Mouse (Mus musculus) midbrain, embryonic 16.5 days (tissue): ENCODE data around the gene Gata5. TPM values are rescaled to one million over a fixed set of nuclear protein-coding genes. Genes with fewer than 3 reads are reported as not detected.
A peak's percentile ranks its signal among the peaks of the same experiment; 100 is the strongest.

Experiments used
- ATAC-seq: fragments of 200-750 bp; cut with Nextera tagmentation; 2 replicates; pipeline ENCODE4 v1.8.0; 2017; ENCODE audit warnings: moderate TSS enrichment
- H3K27ac ChIP-seq: fragments of 300-500 bp; sonication (generic); 2 replicates; pipeline ENCODE4 v1.5.1; 2014; ENCODE audit warnings: mild to moderate bottlenecking, low read length, mixed read lengths
- H3K27me3 ChIP-seq: fragments of 300-500 bp; sonication (generic); 2 replicates; pipeline ENCODE4 v1.6.1; 2014; ENCODE audit warnings: low read depth, low read length, mixed read lengths; ENCODE audit not compliant: control insufficient read depth, insufficient read depth
- H3K36me3 ChIP-seq: fragments of 300-500 bp; sonication (generic); 2 replicates; pipeline ENCODE4 v1.6.1; 2014; ENCODE audit warnings: mild to moderate bottlenecking, low read length, moderate library complexity, mixed read lengths; ENCODE audit not compliant: control insufficient read depth, insufficient read depth
- H3K4me1 ChIP-seq: fragments of 300-500 bp; sonication (generic); 2 replicates; pipeline ENCODE4 v1.6.1; 2014; ENCODE audit warnings: mild to moderate bottlenecking, low read length, mixed read lengths; ENCODE audit not compliant: control insufficient read depth, insufficient read depth
- H3K4me2 ChIP-seq: fragments of 300-500 bp; sonication (generic); 2 replicates; pipeline ENCODE4 v1.6.1; 2014; ENCODE audit warnings: mild to moderate bottlenecking, low read length, mixed read lengths
- H3K4me3 ChIP-seq: fragments of 300-500 bp; sonication (generic); 2 replicates; pipeline ENCODE4 v1.5.1; 2014; ENCODE audit warnings: low read depth, mild to moderate bottlenecking, low read length, moderate library complexity, mixed read lengths
- H3K9ac ChIP-seq: fragments of 300-500 bp; sonication (generic); 2 replicates; pipeline ENCODE4 v1.6.1; 2014; ENCODE audit warnings: low read depth, low read length, mixed read lengths
- H3K9me3 ChIP-seq: fragments of 300-500 bp; sonication (generic); replicated peaks from 2 replicates; pipeline ENCODE4 v1.6.1; 2014; ENCODE audit warnings: mild to moderate bottlenecking, low read length, mixed read lengths; ENCODE audit not compliant: control insufficient read depth, poor library complexity, severe bottlenecking
- WGBS: fragments of 180-500 bp; shearing (Covaris S2); extraction: QIAGEN DNeasy Blood & Tissue Kit; methylation state at CpG from one replicate; pipeline ENCODE4 v1.1.7; 2014; 5-methylcytosine and 5-hydroxymethylcytosine counted together
- polyA plus RNA-seq: library from polyadenylated mRNA; unstranded; fragments of >200 nt; fragmentation: Nextera tagmentation; extraction: Ambion mirVana; gene quantifications from 2 replicates; pipeline ENCODE4 v1.2.1, GENCODE M21; 2015

Gene Gata5
- polyA plus RNA-seq, 1 experiment from 2014 or later = not detected

DNA sequence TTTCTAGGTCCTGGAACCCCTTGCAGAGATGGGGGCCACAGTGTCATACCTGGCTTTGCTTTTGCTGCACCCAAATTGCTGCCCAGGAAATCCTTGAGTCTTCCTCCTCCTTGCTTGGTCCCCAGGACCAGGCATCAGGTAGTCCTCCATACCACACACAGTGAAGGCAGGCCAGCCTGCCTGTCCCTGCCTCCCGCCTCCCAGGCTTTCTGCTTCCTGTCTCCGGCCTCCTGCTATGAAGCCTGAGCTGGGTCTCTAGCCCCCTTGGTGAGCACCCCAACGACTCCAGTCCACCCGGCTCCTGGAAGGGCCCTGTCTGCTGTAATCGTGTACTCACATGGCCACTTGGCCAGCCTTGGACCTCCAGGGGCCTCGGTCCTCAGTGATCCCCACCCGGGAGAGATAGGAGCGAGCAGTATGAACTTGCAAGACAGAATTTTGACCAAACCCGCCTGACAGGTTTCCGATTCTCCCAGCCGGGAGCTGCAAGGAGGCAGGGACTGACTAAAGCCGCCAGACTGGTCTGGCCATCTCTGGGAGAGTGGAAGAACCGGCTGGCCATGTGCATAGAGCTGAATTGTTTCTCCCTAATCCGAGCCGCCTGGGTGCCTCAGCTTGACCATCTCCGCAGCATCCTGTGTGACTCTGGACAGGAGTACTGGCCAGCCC lies 44.9 kb downstream of the Gata5 start, which contains the start of gene Rbbp8nl:
Gene Rbbp8nl, minus strand, starts transcription at position 440 of the 669 bp plus-strand sequence.
- Histone ChIP-seq H3K9me3 (no peaks in the 10 kb centered on the region), H3K4me3 (no peak within 1 kb of the TSS), H3K27ac (no peak within 1 kb of the TSS), H3K27me3 (no peaks in the 10 kb centered on the region), H3K4me1 (no peaks in the 10 kb centered on the region), H3K9ac (no peak within 1 kb of the TSS), H3K4me2 (no peak within 1 kb of the TSS), H3K36me3 (no peaks in the 10 kb centered on the region)
- WGBS = 42% methylated on average over 16 of the region's 16 CpGs
- ATAC-seq = no peak

DNA sequence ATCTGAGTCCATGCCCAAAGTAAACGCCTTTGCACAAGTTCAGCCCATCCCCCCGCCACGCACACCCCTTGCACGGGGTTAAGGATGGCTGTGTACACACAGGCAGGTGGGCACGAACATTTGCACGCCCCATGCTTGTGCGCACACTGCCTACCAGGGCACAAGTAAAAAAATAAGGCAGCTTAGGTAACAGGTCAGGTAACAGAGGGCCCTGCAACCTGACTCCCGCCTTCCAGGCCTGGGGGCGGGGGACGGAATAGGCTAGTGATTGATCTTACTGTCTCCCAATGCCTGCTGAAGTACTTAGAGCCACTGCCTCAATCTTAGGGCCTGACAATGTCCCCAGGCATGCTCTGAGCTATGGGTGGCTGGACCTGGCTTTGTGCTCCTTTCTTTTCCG lies 45.5 kb downstream of the Gata5 start:
- Histone ChIP-seq H3K4me1 (no peaks in the 10 kb centered on the region), H3K9me3 (no peaks in the 10 kb centered on the region), H3K27me3 (no peaks in the 10 kb centered on the region), H3K27ac (no peak overlapping the region), H3K9ac (no peak overlapping the region), H3K4me2 (no peak overlapping the region), H3K4me3 (no peak overlapping the region), H3K36me3 (no peaks in the 10 kb centered on the region)
- 62% methylated on average over 11 of the region's 11 CpGs for WGBS
- ATAC-seq = no peak

- WGBS = 90% methylated on average over 8 of the region's 8 CpGs
- no peak overlapping the region for H3K4me3 ChIP-seq
- no peaks in the 10 kb centered on the region; the same call in 1 of the 2 replicates for H3K27me3 ChIP-seq
- H3K4me2 ChIP-seq = no peak overlapping the region
- no peaks in the 10 kb centered on the region for H3K4me1 ChIP-seq
- ATAC-seq = no peak
- H3K27ac ChIP-seq = no peak overlapping the region
- no peaks in the 10 kb centered on the region for H3K9me3 ChIP-seq
- no peak overlapping the region for H3K9ac ChIP-seq
- no peaks in the 10 kb centered on the region for H3K36me3 ChIP-seq
Observed at GRCm38 (mm10) chr2:180279321-180279720, 55.2 kb downstream of the Gata5 start.

DNA sequence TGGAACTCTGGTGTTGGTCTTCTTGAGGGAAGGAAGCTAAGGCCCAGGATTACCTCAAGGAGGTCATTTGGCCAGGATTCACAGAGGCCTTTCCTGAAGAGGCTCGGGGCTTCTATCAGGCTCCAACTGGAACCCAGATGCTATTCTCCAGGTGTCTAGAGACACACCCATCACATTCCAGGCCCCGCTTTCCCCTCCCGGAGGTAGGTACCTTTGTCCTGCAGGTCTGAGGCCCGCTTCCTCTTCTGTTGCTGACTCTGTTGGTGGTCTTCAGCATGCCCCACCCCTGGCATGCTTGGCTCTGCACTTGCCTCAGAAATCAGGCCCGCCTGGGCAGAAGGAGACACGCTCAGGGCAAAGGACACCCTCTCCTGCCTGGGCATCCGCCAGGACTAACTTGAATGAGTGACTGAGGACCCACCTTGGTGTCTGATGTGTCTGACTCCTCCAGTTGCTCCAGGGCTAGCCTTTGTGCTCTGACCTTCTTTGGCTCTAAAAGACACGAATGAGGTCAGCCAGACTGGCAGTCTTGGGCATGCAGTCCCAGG lies 56.7 kb downstream of the Gata5 start:
- Histone ChIP-seq H3K27me3 (no peaks in the 10 kb centered on the region; the same call in 1 of the 2 replicates), H3K9me3 (no peaks in the 10 kb centered on the region), H3K4me1 (peaks cover 2% of the 10 kb centered on the region; the same call in 1 of the 2 replicates), H3K4me2 (no peak overlapping the region), H3K4me3 (no peak overlapping the region), H3K36me3 (no peaks in the 10 kb centered on the region), H3K9ac (no peak overlapping the region), H3K27ac (no peak overlapping the region)
- ATAC-seq = no peak
- WGBS = 69% methylated on average over 8 of the region's 8 CpGs

- Histone ChIP-seq H3K36me3 (no peaks in the 10 kb centered on the region), H3K9me3 (no peaks in the 10 kb centered on the region), H3K4me2 (no peak overlapping the region), H3K4me3 (no peak overlapping the region), H3K4me1 (peaks cover 10% of the 10 kb centered on the region), H3K27me3 (no peaks in the 10 kb centered on the region; the same call in 1 of the 2 replicates), H3K9ac (no peak overlapping the region), H3K27ac (no peak overlapping the region)
- ATAC-seq = no peak
- WGBS = 75% methylated on average over 8 of the region's 8 CpGs
Observed at GRCm38 (mm10) chr2:180276851-180277259, 57.6 kb downstream of the Gata5 start.

DNA sequence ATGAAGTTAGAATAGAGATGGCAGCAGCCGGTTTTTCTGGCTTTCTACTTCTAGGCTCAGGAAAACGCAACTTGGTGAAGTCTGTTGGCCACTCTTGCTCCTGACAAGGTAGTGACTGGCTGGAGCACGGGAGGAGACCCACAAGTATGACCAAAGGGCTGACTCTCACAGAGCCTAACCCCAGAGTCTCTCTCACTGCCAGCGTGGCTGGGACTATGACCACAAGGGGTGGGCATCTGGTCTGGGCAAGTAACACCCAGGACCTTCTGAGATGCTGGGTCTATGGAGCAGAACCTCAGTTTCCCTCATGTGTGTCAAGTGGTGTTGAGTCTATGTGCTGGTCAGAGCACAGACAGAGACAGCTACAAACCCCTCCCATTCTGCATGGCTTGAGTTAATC lies 58.1 kb downstream of the Gata5 start:
- Histone ChIP-seq H3K9ac (no peak overlapping the region), H3K27me3 (no peaks in the 10 kb centered on the region; the same call in 1 of the 2 replicates), H3K4me1 (peaks cover 15% of the 10 kb centered on the region), H3K36me3 (no peaks in the 10 kb centered on the region), H3K27ac (no peak overlapping the region), H3K4me2 (no peak overlapping the region), H3K9me3 (no peaks in the 10 kb centered on the region), H3K4me3 (no peak overlapping the region)
- ATAC-seq = no peak
- 52% methylated on average over 4 of the region's 4 CpGs for WGBS

DNA sequence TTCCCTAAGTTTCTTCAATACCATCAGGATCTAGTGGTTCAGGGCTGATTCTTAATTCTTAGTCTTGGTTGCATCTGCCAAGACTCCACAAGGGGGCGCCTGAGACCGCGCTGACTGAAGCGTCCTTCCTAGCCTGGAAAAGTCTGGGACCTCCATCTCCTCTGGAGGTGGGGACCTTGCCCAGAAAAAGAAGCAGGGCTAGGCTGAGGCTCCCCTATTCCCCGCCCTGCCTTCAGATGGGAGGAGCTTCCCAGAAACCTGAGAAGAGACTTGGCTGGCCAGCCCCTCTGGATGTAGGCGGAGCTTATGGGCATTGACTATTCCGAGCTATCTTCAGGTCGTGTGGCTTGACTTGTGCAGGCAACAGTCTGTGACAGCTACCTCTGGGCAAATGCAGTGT lies 58.7 kb downstream of the Gata5 start:
- H3K36me3 ChIP-seq = no peaks in the 10 kb centered on the region
- 0% methylated on average over 8 of the region's 8 CpGs for WGBS
- 0 out of 2 replicates have a peak, but pooled peaks have one; percentile 10 for ATAC-seq
- H3K4me2 ChIP-seq = peak overlapping the region; percentile 28
- H3K27me3 ChIP-seq = no peaks in the 10 kb centered on the region; the same call in 1 of the 2 replicates
- H3K27ac ChIP-seq = no peak overlapping the region
- H3K9ac ChIP-seq = no peak overlapping the region
- peaks cover 20% of the 10 kb centered on the region for H3K4me1 ChIP-seq
- H3K4me3 ChIP-seq = no peak overlapping the region
- no peaks in the 10 kb centered on the region for H3K9me3 ChIP-seq

Other genes starting within 250 kb of the Gata5 start
- 3.3 TPM in 2 replicates for gene Hrh3, start 230.2 kb downstream of the Gata5 start, polyA plus RNA-seq
- gene Osbpl2, start 215.4 kb downstream of the Gata5 start, polyA plus RNA-seq = 75.5 and 76.1 TPM in 2 replicates
- 201 and 206 TPM in 2 replicates for gene Adrm1, start 163.2 kb downstream of the Gata5 start, polyA plus RNA-seq
- 1.6 and 2.6 TPM in 2 replicates for gene Lama5, start 108.8 kb downstream of the Gata5 start, polyA plus RNA-seq
- gene Rps21, start 77.3 kb downstream of the Gata5 start, polyA plus RNA-seq = 295 and 298 TPM in 2 replicates
- gene Cables2, start 61.2 kb downstream of the Gata5 start, polyA plus RNA-seq = 24.2 and 25.6 TPM in 2 replicates
- gene Rbbp8nl, start 44.8 kb downstream of the Gata5 start, polyA plus RNA-seq = not detected in 2 replicates
- 1.7 and 2.4 TPM in 2 replicates for gene Slco4a1, start 121.5 kb upstream of the Gata5 start, polyA plus RNA-seq
- 2.7 and 3.3 TPM in 2 replicates for gene Ntsr1, start 165.3 kb upstream of the Gata5 start, polyA plus RNA-seq
- 40.2 and 44.8 TPM in 2 replicates for gene Mrgbp, start 246.6 kb upstream of the Gata5 start, polyA plus RNA-seq